8 mouse cellular contexts compared by ENCODE assay signal in the genomic region with DNA sequence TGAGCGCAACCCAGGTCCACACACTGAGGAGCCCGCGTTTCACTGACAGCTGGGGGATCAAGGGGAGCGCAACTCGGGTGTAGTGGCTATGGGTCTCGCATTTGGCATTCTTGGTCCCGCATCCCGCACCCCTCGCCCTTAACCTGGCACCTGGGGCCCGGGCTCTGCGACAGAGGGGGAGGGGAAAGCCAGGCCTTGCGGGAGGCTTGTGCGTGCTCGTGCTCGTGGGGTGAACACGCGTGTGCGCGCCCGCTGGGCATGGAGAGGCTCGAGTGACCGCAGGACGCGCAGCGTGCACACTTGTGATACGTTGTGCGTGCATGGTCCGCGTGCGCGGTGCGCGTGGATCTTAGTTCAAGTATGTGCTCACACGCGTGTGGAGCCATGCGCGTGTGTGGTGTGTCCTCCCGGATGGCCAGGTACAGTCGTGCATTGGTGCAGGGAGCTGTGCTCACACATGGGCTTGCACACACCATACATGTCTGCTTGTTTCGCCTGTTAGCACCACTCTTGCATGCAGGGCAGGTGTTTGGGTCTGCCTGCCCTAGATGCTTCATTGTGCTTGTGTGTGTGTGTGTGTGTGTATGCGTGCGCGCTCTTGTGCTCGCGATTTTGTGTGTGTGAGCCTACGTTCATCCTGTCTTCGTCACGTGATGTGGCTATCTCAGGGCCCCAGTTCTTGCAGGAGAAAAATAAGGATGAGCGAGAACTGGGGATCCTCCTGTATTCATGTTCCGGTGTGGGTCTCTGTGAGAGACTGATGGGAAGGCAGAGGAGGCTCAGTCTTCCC. TPM values are rescaled to one million over a fixed set of nuclear protein-coding genes. Genes with fewer than 3 reads are reported as not detected.
DNase-seq lines count a peak whose midpoint lies in the region; ATAC-seq and TF ChIP-seq lines count a peak whose summit lies in the region.

No protein-coding gene starts in this region.

- H3K9me3 ChIP-seq in forebrain, embryonic 10.5 days: no peaks in the 10 kb centered on the region
- H3K9me3 ChIP-seq in hindbrain, postnatal 0 days (ENCODE audit: low read length): no peaks in the 10 kb centered on the region
- no peaks in the 10 kb centered on the region for H3K9me3 ChIP-seq in midbrain, embryonic 14.5 days (ENCODE audit: control insufficient read depth, low read length)

- 9% methylated on average over 50 of the region's 50 CpGs for WGBS in lung, adult 2 months
- WGBS in forebrain, embryonic 10.5 days: 22% methylated on average over 50 of the region's 50 CpGs
- WGBS in hindbrain, postnatal 0 days: 8% methylated on average over 50 of the region's 50 CpGs
- 15% methylated on average over 50 of the region's 50 CpGs for WGBS in midbrain, embryonic 14.5 days

- H3K36me3 ChIP-seq in forebrain, embryonic 10.5 days (replicated peaks): peaks cover 26% of the 10 kb centered on the region
- peaks cover 20% of the 10 kb centered on the region for H3K36me3 ChIP-seq in hindbrain, postnatal 0 days (ENCODE audit: insufficient read depth, low read length)
- peaks cover 32% of the 10 kb centered on the region for H3K36me3 ChIP-seq in midbrain, embryonic 14.5 days (ENCODE audit: control insufficient read depth, insufficient read depth, low read length)

- H3K9ac ChIP-seq in hindbrain, postnatal 0 days (replicated peaks; ENCODE audit: low read length): peak overlapping the region; percentile 89
- H3K9ac ChIP-seq in midbrain, embryonic 14.5 days (replicated peaks; ENCODE audit: low read length): peak overlapping the region; percentile 83

- H3K27me3 ChIP-seq in forebrain, embryonic 10.5 days (ENCODE audit: poor library complexity, severe bottlenecking): peaks cover 23% of the 10 kb centered on the region
- H3K27me3 ChIP-seq in hindbrain, postnatal 0 days (ENCODE audit: insufficient read depth, low read length): no peaks in the 10 kb centered on the region
- no peaks in the 10 kb centered on the region for H3K27me3 ChIP-seq in midbrain, embryonic 14.5 days (ENCODE audit: control insufficient read depth, insufficient read depth, low read length)

- no peak; the same call in 1 of the 2 replicates for TF ChIP-seq POLR2A in lung, adult 2 months (IDR thresholded peaks at IDR 0.05; ENCODE audit: borderline replicate concordance, extremely low read depth, low read depth, low read length)

- peak overlapping the region; percentile 83 for H3K4me3 ChIP-seq in lung, adult 2 months (replicated peaks; ENCODE audit: extremely low read depth, low read depth, low read length)
- peak overlapping the region; percentile 82 for H3K4me3 ChIP-seq in forebrain, embryonic 10.5 days
- H3K4me3 ChIP-seq in hindbrain, postnatal 0 days (ENCODE audit: low read length): peak overlapping the region; percentile 78
- H3K4me3 ChIP-seq in midbrain, embryonic 14.5 days (replicated peaks; ENCODE audit: low read depth, low read length): peak overlapping the region; percentile 76

- no peak for TF ChIP-seq CTCF in lung, adult 2 months (IDR thresholded peaks at IDR 0.05; ENCODE audit: insufficient read depth, low read length)
- TF ChIP-seq CTCF in hindbrain, postnatal 0 days (IDR thresholded peaks at IDR 0.05; ENCODE audit: low read depth): no peak

- peak; percentile 55 for ATAC-seq in hindbrain, postnatal 0 days
- peak; percentile 53 for ATAC-seq in midbrain, embryonic 14.5 days (ENCODE audit: low FRiP score, low TSS enrichment)

- intact Hi-C loops in left cerebral cortex, postnatal 36 days (cut with DNase I): loop anchor here (5.0 to 10.0 kb wide), 2 partner anchors 50 to 143 kb away; a partner anchor contains a TSS

- peak overlapping the region; percentile 83 for H3K4me2 ChIP-seq in hindbrain, postnatal 0 days (ENCODE audit: low read depth, low read length)
- peak overlapping the region; percentile 81 for H3K4me2 ChIP-seq in midbrain, embryonic 14.5 days (ENCODE audit: low read length)

- peaks cover 19% of the 10 kb centered on the region for H3K4me1 ChIP-seq in lung, adult 2 months (ENCODE audit: control insufficient read depth, insufficient read depth, low read length)
- H3K4me1 ChIP-seq in forebrain, embryonic 10.5 days: peaks cover 54% of the 10 kb centered on the region
- peaks cover 18% of the 10 kb centered on the region for H3K4me1 ChIP-seq in hindbrain, postnatal 0 days (ENCODE audit: insufficient read depth, low read length)
- peaks cover 19% of the 10 kb centered on the region for H3K4me1 ChIP-seq in midbrain, embryonic 14.5 days (ENCODE audit: control insufficient read depth, insufficient read depth, low read length)

- DNase-seq in lung, adult 2 months: no peak
- no peak for DNase-seq in lung, postnatal 36 days
- DNase-seq in adrenal gland, postnatal 36 days: peak; percentile 68 to 81
- no peak for DNase-seq in forebrain, embryonic 10.5 days (ENCODE audit: extremely low spot score, low spot score)
- DNase-seq in hindbrain, postnatal 0 days (ENCODE audit: low spot score): peak; percentile 89
- peak; percentile 80 to 82 for DNase-seq in left cerebral cortex, postnatal 36 days (ENCODE audit: low spot score in 2 of 2)
- DNase-seq in midbrain, embryonic 14.5 days: peak; percentile 88
- DNase-seq in thymus, postnatal 36 days: peak; percentile 43 to 67

- H3K27ac ChIP-seq in forebrain, embryonic 10.5 days: peak overlapping the region; percentile 86
- peak overlapping the region; percentile 96 for H3K27ac ChIP-seq in hindbrain, postnatal 0 days
- peak overlapping the region; percentile 91 for H3K27ac ChIP-seq in midbrain, embryonic 14.5 days (replicated peaks; ENCODE audit: low read depth, low read length)

RNA-seq across cellular contexts. Expression of a gene that starts 0.6 kb away (rescaled TPM):
- polyA plus RNA-seq in lung, adult 2 months (2012; rRNA removed): 46.4 and 53.4 TPM in 2 replicates
- total RNA-seq in adrenal gland, postnatal 36 days (2021): 10 to 100 TPM; 68.6 to 78.2 TPM
- 10.5 and 12.2 TPM in 2 replicates for polyA plus RNA-seq in forebrain, embryonic 10.5 days (2016; fragmentation: Nextera tagmentation; extraction: Ambion mirVana)
- total RNA-seq in hindbrain, postnatal 0 days (2014; rRNA removed): 610 and 693 TPM in 2 replicates
- polyA plus RNA-seq in hindbrain, postnatal 0 days (2015; fragmentation: Nextera tagmentation; extraction: Ambion mirVana): 693 and 724 TPM in 2 replicates
- total RNA-seq in left cerebral cortex, postnatal 36 days (2021): 100 to 1,000 TPM; 824 to 964 TPM
- polyA plus RNA-seq in midbrain, embryonic 14.5 days (2014; fragmentation: Nextera tagmentation; extraction: Ambion mirVana): 407 and 464 TPM in 2 replicates

RNA-seq across cellular contexts. Expression of a gene that starts 5.7 kb away (rescaled TPM):
- 61.6 and 80.0 TPM in 2 replicates for polyA plus RNA-seq in lung, adult 2 months (2012; rRNA removed)
- total RNA-seq in adrenal gland, postnatal 36 days (2021): 100 to 1,000 TPM; 119 to 155 TPM
- polyA plus RNA-seq in forebrain, embryonic 10.5 days (2016; fragmentation: Nextera tagmentation; extraction: Ambion mirVana): 30.8 and 34.3 TPM in 2 replicates
- 37.2 and 53.9 TPM in 2 replicates for total RNA-seq in hindbrain, postnatal 0 days (2014; rRNA removed)
- polyA plus RNA-seq in hindbrain, postnatal 0 days (2015; fragmentation: Nextera tagmentation; extraction: Ambion mirVana): 56.1 and 63.3 TPM in 2 replicates
- 10 to 100 TPM; 33.9 to 41.5 TPM for total RNA-seq in left cerebral cortex, postnatal 36 days (2021)
- 37.1 and 39.0 TPM in 2 replicates for polyA plus RNA-seq in midbrain, embryonic 14.5 days (2014; fragmentation: Nextera tagmentation; extraction: Ambion mirVana)

RNA-seq across cellular contexts. Expression of a gene that starts 21.4 kb away (rescaled TPM):
- polyA plus RNA-seq in lung, adult 2 months (2012; rRNA removed): 112 and 119 TPM in 2 replicates
- 10 to 100 TPM; 35.6 to 51.5 TPM for total RNA-seq in adrenal gland, postnatal 36 days (2021)
- 67.1 and 69.2 TPM in 2 replicates for polyA plus RNA-seq in forebrain, embryonic 10.5 days (2016; fragmentation: Nextera tagmentation; extraction: Ambion mirVana)
- total RNA-seq in hindbrain, postnatal 0 days (2014; rRNA removed): 162 and 176 TPM in 2 replicates
- polyA plus RNA-seq in hindbrain, postnatal 0 days (2015; fragmentation: Nextera tagmentation; extraction: Ambion mirVana): 101 and 103 TPM in 2 replicates
- 100 to 1,000 TPM; 152 to 164 TPM for total RNA-seq in left cerebral cortex, postnatal 36 days (2021)
- 79.2 and 84.7 TPM in 2 replicates for polyA plus RNA-seq in midbrain, embryonic 14.5 days (2014; fragmentation: Nextera tagmentation; extraction: Ambion mirVana)

RNA-seq across cellular contexts. Expression of a gene that starts 31.5 kb away (rescaled TPM):
- polyA plus RNA-seq in lung, adult 2 months (2012; rRNA removed): 4.1 and 5.5 TPM in 2 replicates
- total RNA-seq in adrenal gland, postnatal 36 days (2021): 1 to 10 TPM in 1 of 2 experiments, under 1 TPM in 1; 0.33 to 1.2 TPM
- 0.38 and 0.68 TPM in 2 replicates for polyA plus RNA-seq in forebrain, embryonic 10.5 days (2016; fragmentation: Nextera tagmentation; extraction: Ambion mirVana)
- total RNA-seq in hindbrain, postnatal 0 days (2014; rRNA removed): 0.26 and 0.72 TPM in 2 replicates
- 0.20 and 0.31 TPM in 2 replicates for polyA plus RNA-seq in hindbrain, postnatal 0 days (2015; fragmentation: Nextera tagmentation; extraction: Ambion mirVana)
- 1 to 10 TPM in 1 of 2 experiments, under 1 TPM in 1; 0.89 to 2.0 TPM for total RNA-seq in left cerebral cortex, postnatal 36 days (2021)
- polyA plus RNA-seq in midbrain, embryonic 14.5 days (2014; fragmentation: Nextera tagmentation; extraction: Ambion mirVana): 0.24 TPM in 1 of 2 replicates, not detected in the other

RNA-seq across cellular contexts. Expression of a gene that starts 36.7 kb away (rescaled TPM):
- polyA plus RNA-seq in lung, adult 2 months (2012; rRNA removed): 0.43 and 1.2 TPM in 2 replicates
- total RNA-seq in adrenal gland, postnatal 36 days (2021): not detected
- not detected in 2 replicates for polyA plus RNA-seq in forebrain, embryonic 10.5 days (2016; fragmentation: Nextera tagmentation; extraction: Ambion mirVana)
- total RNA-seq in hindbrain, postnatal 0 days (2014; rRNA removed): not detected in 2 replicates
- not detected in 2 replicates for polyA plus RNA-seq in hindbrain, postnatal 0 days (2015; fragmentation: Nextera tagmentation; extraction: Ambion mirVana)
- not detected for total RNA-seq in left cerebral cortex, postnatal 36 days (2021)
- polyA plus RNA-seq in midbrain, embryonic 14.5 days (2014; fragmentation: Nextera tagmentation; extraction: Ambion mirVana): not detected in 2 replicates

Comparison
In these comparisons a context has a peak if more than half of its experiments do, and no peak if none do; other contexts are left out.
1. DNase-seq: peak in adrenal gland, postnatal 36 days (2 of 2), hindbrain, postnatal 0 days (single experiment), left cerebral cortex, postnatal 36 days (2 of 2), midbrain, embryonic 14.5 days (single experiment) and thymus, postnatal 36 days (2 of 2); none in lung, adult 2 months (single experiment), lung, postnatal 36 days (single experiment) and forebrain, embryonic 10.5 days (single experiment).
2. Peak in every context shown above with its lines, with median percentiles within 50 percentile points of each other: H3K4me3 ChIP-seq and H3K27ac ChIP-seq.